22 mouse cellular contexts compared by ENCODE assay signal in genomic region chr4:40795761-40796160, GRCm38 (mm10).
"Had no signal": no experiment of that assay in that cellular context is flagged by ENCODE, and none has a peak within 500 bp of the region (broad histone marks: within the 10 kb centered on the region; RNA-seq: fewer than 3 reads in every experiment).

No protein-coding gene starts in this region.

- H3K4me1 ChIP-seq: hindbrain, embryonic 12.5 days; intestine, embryonic 15.5 days; liver, embryonic 15.5 days had no signal

- DNase-seq: gastrocnemius, postnatal 14 days; gastrocnemius, postnatal 36 days; heart, adult 11 months; heart, adult 2 months; heart, postnatal 10 days; heart, postnatal 4 days; kidney, adult 18-20 months; kidney, adult 8-10 months; kidney, postnatal 10 days; kidney, postnatal 25 days; kidney, postnatal 4 days; liver; liver, embryonic 13.5 days had no signal

- H3K4me3 ChIP-seq: heart, adult 2 months; hindbrain, embryonic 10.5 days; hindbrain, embryonic 12.5 days; intestine, embryonic 15.5 days; layer of hippocampus, adult 2 months; left cerebral cortex, adult 2 months; limb, embryonic 10.5 days; limb, embryonic 12.5 days; liver, embryonic 13.5 days; liver, embryonic 15.5 days had no signal

- H3K27ac ChIP-seq: heart, adult 2 months; hindbrain, embryonic 10.5 days; hindbrain, embryonic 12.5 days; hindbrain, embryonic 14.5 days; intestine, embryonic 15.5 days; layer of hippocampus, adult 2 months; left cerebral cortex, adult 2 months; limb, embryonic 10.5 days; limb, embryonic 12.5 days; liver, embryonic 13.5 days; liver, embryonic 15.5 days had no signal
